Mouse (Mus musculus) hindbrain, embryonic 13.5 days (tissue): Measurements from ENCODE around the gene Mab21l3. TPM values are rescaled to one million over a fixed set of nuclear protein-coding genes. Genes with fewer than 3 reads are reported as not detected.

Source experiments
- ATAC-seq: fragments of 200-750 bp; cut with Nextera tagmentation; 2 replicates; pipeline ENCODE4 v1.8.0; 2017; ENCODE audit warnings: moderate TSS enrichment; ENCODE audit not compliant: low FRiP score
- H3K27ac ChIP-seq: fragments of 300-500 bp; sonication (generic); 2 replicates; pipeline ENCODE4 v1.5.1; 2015; ENCODE audit warnings: inconsistent platforms, mild to moderate bottlenecking, moderate library complexity
- H3K27me3 ChIP-seq: fragments of 300-500 bp; sonication (generic); 2 replicates; pipeline ENCODE4 v1.6.1; 2015; ENCODE audit warnings: mild to moderate bottlenecking, inconsistent platforms
- H3K36me3 ChIP-seq: fragments of 300-500 bp; sonication (generic); 2 replicates; pipeline ENCODE4 v1.6.1; 2015; ENCODE audit warnings: mild to moderate bottlenecking, inconsistent platforms
- H3K4me1 ChIP-seq: fragments of 300-500 bp; sonication (generic); replicated peaks from 2 replicates; pipeline ENCODE4 v1.6.1; 2015; ENCODE audit warnings: inconsistent platforms
- H3K4me2 ChIP-seq: fragments of 300-500 bp; sonication (generic); 2 replicates; pipeline ENCODE4 v1.6.1; 2015; ENCODE audit warnings: inconsistent platforms, mild to moderate bottlenecking, moderate library complexity
- H3K4me3 ChIP-seq: fragments of 300-500 bp; sonication (generic); 2 replicates; pipeline ENCODE4 v1.5.1; 2015; ENCODE audit warnings: mild to moderate bottlenecking, inconsistent platforms
- H3K9ac ChIP-seq: fragments of 300-500 bp; sonication (generic); 2 replicates; pipeline ENCODE4 v1.6.1; 2015; ENCODE audit warnings: mild to moderate bottlenecking, inconsistent platforms
- H3K9me3 ChIP-seq: fragments of 300-500 bp; sonication (generic); 2 replicates; pipeline ENCODE4 v1.6.1; 2016; ENCODE audit warnings: inconsistent platforms
- WGBS: fragments of 180-500 bp; shearing (Covaris S2); methylation state at CpG from one replicate; pipeline ENCODE4 v1.1.7; 2015; 5-methylcytosine and 5-hydroxymethylcytosine counted together
- polyA plus RNA-seq: library from polyadenylated mRNA; unstranded; fragments of >200 nt; fragmentation: Nextera tagmentation; extraction: Ambion mirVana; gene quantifications from 2 replicates; pipeline ENCODE4 v1.2.1, GENCODE M21; 2015

Mab21l3 gene
- polyA plus RNA-seq, 1 experiment from 2014 or later: 0.34 TPM

DNA sequence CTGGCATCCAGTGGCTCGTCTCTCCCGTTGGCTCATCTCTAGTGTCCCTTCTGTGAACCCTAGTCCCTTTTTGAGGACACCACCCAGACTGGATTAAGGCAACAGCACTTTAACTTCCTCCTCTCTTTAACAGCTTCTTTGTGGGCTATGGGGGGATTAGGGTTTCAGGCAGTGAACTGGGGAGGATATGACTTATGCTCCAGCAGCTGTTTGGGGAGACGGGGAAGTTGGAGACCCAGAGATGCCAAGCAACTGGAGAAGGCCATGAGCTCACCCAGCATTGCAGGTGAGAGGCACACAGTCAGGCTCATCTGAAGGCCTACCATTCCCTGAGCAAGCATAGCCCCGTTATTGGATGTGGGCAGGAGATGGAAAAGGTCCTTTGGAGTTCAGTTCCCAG is 36.8 kb downstream of the Mab21l3 start:
- no peak overlapping the region for H3K4me2 ChIP-seq
- no peak overlapping the region for H3K9ac ChIP-seq
- WGBS: 73% methylated on average over 4 of the region's 4 CpGs
- H3K27ac ChIP-seq: no peak overlapping the region
- H3K4me1 ChIP-seq: peaks cover 10% of the 10 kb centered on the region; the same call in 1 of the 2 replicates
- H3K4me3 ChIP-seq: no peak overlapping the region
- H3K9me3 ChIP-seq: no peaks in the 10 kb centered on the region
- no peaks in the 10 kb centered on the region for H3K36me3 ChIP-seq
- 0 out of 2 replicates have a peak, but pooled peaks cover 3% of the 10 kb centered on the region for H3K27me3 ChIP-seq
- no peak for ATAC-seq

DNA sequence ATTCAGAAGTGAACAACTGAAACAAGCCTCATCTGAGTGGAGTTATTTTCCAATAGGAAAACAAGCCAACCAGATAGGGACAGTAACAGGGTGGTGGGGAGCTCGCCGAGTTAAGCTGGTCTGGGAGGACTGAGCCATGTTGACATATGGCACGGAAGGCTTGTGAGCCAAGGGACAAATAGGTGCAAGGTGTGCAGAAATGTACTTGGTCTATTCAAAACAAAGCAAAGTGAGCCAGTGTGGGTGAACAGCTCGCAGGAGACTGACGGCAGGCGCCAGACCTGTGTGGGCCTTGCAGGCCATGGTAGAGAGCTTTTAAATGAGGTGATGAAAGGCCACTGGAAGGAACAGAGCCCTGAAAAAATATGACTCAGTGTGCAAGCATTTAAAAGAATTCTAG is 41.1 kb downstream of the Mab21l3 start:
- H3K27ac ChIP-seq: 0 out of 2 replicates have a peak overlapping the region, but pooled peaks have one; percentile 30
- WGBS: 91% methylated on average over 6 of the region's 6 CpGs
- H3K4me2 ChIP-seq: no peak overlapping the region
- no peaks in the 10 kb centered on the region for H3K36me3 ChIP-seq
- H3K9me3 ChIP-seq: no peaks in the 10 kb centered on the region
- H3K4me3 ChIP-seq: no peak overlapping the region
- peaks cover 37% of the 10 kb centered on the region for H3K4me1 ChIP-seq
- H3K9ac ChIP-seq: 0 out of 2 replicates have a peak overlapping the region, but pooled peaks have one; percentile 9
- H3K27me3 ChIP-seq: 0 out of 2 replicates have a peak, but pooled peaks cover 3% of the 10 kb centered on the region
- no peak for ATAC-seq

DNA sequence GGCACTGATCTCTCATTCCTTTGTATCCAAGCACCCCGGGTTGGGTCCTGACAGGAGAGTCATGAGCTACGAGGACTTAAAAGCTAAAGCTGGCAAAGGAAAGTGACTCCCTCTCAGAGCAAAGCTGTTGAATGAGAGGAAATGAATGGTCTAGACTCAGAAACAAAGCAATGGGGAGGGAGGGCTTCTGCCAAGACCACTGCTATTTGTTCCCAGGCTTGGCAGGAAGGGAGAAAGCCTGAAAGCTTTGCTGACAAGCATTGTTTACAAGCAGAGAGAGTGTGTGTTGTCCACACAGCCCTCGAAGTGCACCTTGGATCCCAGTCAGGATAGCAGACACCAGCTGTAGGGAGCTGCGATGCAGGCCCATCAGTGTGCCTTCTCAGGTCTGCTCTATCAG is 41.8 kb downstream of the Mab21l3 start:
- Histone ChIP-seq H3K36me3 (no peaks in the 10 kb centered on the region), H3K4me3 (no peak overlapping the region), H3K9ac (0 out of 2 replicates have a peak overlapping the region, but pooled peaks have one; percentile 9), H3K27ac (peak overlapping the region; percentile 52; the same call in 1 of the 2 replicates), H3K27me3 (0 out of 2 replicates have a peak, but pooled peaks cover 8% of the 10 kb centered on the region), H3K4me1 (peaks cover 33% of the 10 kb centered on the region), H3K9me3 (no peaks in the 10 kb centered on the region), H3K4me2 (no peak overlapping the region)
- WGBS: 21% methylated on average over 4 of the region's 4 CpGs
- ATAC-seq: peak; percentile 50

DNA sequence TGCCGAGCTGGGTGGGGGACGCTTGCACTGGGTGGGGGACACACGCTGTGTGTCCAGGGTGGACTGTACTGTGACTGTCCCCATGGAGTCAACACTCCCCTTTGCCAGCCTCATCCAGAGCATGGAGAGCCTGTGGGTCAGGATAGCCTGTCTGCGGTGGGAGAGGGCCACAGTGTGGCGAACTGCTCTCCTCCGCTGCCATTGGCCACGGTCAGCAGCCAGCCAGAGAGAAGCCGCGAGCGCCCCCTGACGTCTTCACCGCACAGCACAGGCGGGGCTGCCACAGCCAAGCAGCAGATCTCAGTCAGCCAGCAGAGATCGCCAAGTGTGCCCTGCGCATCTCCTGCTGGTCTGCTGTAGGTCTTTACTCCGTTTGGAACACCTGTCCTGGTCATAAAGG is 42.6 kb downstream of the Mab21l3 start:
- 7% methylated on average over 16 of the region's 16 CpGs for WGBS
- peaks cover 37% of the 10 kb centered on the region for H3K4me1 ChIP-seq

DNA sequence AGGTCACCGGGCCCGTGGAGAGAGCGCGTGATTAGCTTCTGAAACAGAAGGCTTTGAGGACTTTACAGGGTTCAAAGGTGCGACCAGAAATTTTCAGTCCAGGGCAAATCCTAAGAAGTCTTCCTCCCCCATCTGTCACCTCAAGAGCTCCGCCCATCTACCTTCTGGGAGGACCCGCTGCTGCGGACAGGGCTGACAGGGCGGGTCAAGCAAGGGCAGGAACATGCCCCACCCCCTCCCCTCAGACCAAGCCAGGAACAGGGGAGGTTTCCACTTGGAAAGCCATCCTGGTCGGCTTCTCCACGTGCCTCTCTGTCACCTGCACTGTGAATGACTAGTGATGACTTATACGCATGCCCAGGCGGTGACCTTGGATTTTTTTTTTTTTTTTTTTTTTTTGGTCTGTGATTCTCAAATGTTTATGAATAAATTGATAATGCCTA is 43.2 kb downstream of the Mab21l3 start:
- Histone ChIP-seq H3K9me3 (no peaks in the 10 kb centered on the region), H3K9ac (no peak overlapping the region), H3K4me3 (no peak overlapping the region), H3K4me1 (peaks cover 37% of the 10 kb centered on the region), H3K36me3 (no peaks in the 10 kb centered on the region), H3K4me2 (no peak overlapping the region), H3K27me3 (0 out of 2 replicates have a peak, but pooled peaks cover 5% of the 10 kb centered on the region), H3K27ac (0 out of 2 replicates have a peak overlapping the region, but pooled peaks have one; percentile 30)
- ATAC-seq: peak; percentile 14; the same call in 1 of the 2 replicates
- 19% methylated on average over 13 of the region's 13 CpGs for WGBS

More for the DNA sequence above, 42.6 kb downstream of the Mab21l3 start:
- no peak overlapping the region for H3K9ac ChIP-seq
- ATAC-seq: peak; percentile 85
- peak overlapping the region; percentile 21; the same call in 1 of the 2 replicates for H3K4me2 ChIP-seq
- H3K36me3 ChIP-seq: no peaks in the 10 kb centered on the region
- no peak overlapping the region for H3K4me3 ChIP-seq
- H3K27ac ChIP-seq: peak overlapping the region; percentile 52; the same call in 1 of the 2 replicates
- no peaks in the 10 kb centered on the region for H3K9me3 ChIP-seq
- H3K27me3 ChIP-seq: 0 out of 2 replicates have a peak, but pooled peaks cover 8% of the 10 kb centered on the region

DNA sequence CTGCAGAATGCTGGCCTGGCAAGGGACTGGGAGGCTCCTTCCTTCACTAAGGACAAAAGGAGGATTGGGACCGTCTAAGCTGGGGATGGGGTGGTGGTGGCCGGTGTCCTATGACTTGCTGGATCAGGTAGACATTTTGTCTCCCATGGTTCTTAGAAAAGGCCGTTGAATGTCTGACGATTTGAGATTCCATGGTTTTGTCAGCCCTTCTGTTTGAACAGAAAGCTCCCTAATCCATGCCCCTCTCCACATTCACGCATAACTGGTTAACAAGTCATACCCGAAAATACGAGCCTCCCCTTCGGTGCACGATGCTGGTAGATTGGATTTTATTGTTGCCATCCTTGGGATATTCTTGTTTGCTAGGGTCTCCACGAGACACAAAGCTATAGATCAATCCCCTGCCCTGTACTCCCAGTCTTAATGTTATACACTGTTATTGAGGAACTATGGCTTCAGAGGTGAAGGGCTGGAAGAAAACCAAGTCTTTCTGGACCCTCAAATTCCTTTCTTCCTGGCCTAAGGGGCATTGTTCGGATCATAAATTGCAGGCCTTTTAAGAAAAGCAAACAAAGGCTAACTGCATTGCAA is 43.7 kb downstream of the Mab21l3 start:
- no peak for ATAC-seq

DNA sequence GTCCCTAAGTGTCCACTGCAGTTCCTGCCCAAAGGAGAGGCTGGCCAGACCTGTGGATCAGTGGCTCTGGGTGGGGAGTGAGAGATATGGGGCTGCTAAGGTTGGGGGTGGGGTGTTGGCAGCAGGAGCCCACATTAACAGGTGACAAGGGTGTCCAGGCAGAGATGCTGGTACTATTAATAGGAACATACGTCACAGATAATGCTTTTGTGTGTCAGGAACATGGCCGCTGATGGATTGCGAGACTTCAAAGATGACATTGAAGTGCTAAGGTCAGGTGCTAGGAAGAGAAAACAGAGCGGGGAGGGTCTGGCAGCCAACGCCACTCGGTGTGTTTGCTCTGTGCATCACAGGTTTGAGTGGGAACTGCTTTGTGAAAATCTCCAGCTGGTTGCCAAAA is 44.4 kb downstream of the Mab21l3 start:
- whole genome bisulfite sequencing: 52% methylated on average over 6 of the region's 6 CpGs
- Histone ChIP-seq H3K4me2 (no peak overlapping the region), H3K4me1 (peaks cover 37% of the 10 kb centered on the region), H3K9me3 (no peaks in the 10 kb centered on the region), H3K9ac (no peak overlapping the region), H3K27me3 (0 out of 2 replicates have a peak, but pooled peaks cover 5% of the 10 kb centered on the region), H3K27ac (no peak overlapping the region), H3K36me3 (no peaks in the 10 kb centered on the region), H3K4me3 (no peak overlapping the region)
- ATAC-seq: no peak

More for the DNA sequence above, 43.7 kb downstream of the Mab21l3 start:
- no peak overlapping the region for H3K4me3 ChIP-seq
- no peaks in the 10 kb centered on the region for H3K9me3 ChIP-seq
- no peaks in the 10 kb centered on the region for H3K36me3 ChIP-seq
- H3K27ac ChIP-seq: no peak overlapping the region
- 59% methylated on average over 11 of the region's 11 CpGs for WGBS
- H3K27me3 ChIP-seq: 0 out of 2 replicates have a peak, but pooled peaks cover 5% of the 10 kb centered on the region
- no peak overlapping the region for H3K9ac ChIP-seq
- H3K4me1 ChIP-seq: peaks cover 37% of the 10 kb centered on the region
- no peak overlapping the region for H3K4me2 ChIP-seq

DNA sequence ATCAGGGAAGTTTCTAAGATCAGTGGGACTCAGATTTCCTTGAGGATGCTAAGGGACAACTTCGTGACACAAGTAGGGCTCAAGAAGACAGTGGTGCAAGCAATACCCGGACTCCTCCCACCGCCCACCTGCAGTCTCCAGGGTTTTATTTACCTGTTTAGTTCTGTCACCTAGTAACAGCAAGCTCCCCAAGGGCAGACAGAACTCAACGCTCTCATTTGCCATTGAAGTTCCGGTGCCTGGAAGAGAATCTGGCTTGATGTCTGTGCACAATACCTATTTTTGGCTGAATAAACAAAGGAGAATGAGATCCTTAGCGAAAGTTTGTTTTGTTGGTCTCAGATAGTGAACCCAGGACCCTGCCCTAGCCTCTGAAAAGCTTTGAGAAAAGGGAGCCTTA is 45.0 kb downstream of the Mab21l3 start:
- Histone ChIP-seq H3K4me2 (no peak overlapping the region), H3K36me3 (no peaks in the 10 kb centered on the region), H3K27ac (no peak overlapping the region), H3K4me1 (peaks cover 41% of the 10 kb centered on the region), H3K9me3 (no peaks in the 10 kb centered on the region), H3K4me3 (no peak overlapping the region), H3K27me3 (0 out of 2 replicates have a peak, but pooled peaks cover 5% of the 10 kb centered on the region), H3K9ac (no peak overlapping the region)
- no peak for ATAC-seq
- 80% methylated on average over 6 of the region's 6 CpGs for WGBS

DNA sequence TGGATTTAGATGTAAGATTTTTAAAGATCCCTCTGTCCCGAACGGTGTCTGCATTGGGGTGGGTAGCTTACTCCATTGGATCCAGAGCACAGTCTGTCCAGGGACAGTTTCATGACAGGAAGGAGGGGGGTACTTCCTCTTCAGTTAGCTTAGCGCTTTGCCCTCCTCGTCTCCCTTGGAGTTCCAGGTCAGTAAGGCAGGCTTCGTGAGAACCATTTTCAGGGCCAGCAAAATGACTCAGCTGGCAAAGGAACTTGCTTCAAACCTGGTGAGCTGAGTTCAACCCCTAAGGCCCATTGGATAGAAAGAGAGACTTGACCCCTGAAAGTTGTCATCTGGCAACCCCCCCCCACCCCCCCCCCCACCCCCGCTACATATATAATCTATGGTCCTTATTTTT is 46.0 kb downstream of the Mab21l3 start:
- no peak overlapping the region for H3K4me3 ChIP-seq
- ATAC-seq: no peak
- 0 out of 2 replicates have a peak, but pooled peaks cover 5% of the 10 kb centered on the region for H3K27me3 ChIP-seq
- WGBS: 86% methylated on average over 6 of the region's 6 CpGs
- H3K36me3 ChIP-seq: no peaks in the 10 kb centered on the region
- H3K4me1 ChIP-seq: peaks cover 48% of the 10 kb centered on the region
- no peak overlapping the region for H3K9ac ChIP-seq
- no peak overlapping the region for H3K27ac ChIP-seq
- H3K4me2 ChIP-seq: no peak overlapping the region
- no peaks in the 10 kb centered on the region for H3K9me3 ChIP-seq

DNA sequence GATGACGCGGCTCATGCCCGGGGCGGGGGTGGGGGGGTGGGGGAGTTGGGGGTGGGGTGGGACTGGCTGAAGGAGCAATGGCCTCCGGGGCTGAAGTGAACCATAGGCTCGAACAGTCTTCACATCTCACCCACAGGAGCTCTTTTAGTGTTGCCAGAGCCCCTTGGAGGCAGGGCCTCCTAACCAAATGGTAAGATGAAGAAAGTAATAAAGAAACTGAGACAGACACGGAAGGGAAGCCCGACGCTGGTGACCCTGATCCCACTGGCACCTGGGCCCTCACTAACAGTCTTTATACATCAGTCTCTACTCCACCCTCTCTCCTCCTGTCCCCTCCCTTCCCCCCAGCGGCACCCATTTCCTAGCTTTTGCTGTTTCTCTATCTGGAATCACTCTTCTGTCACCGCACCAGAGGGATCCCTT is 48.2 kb downstream of the Mab21l3 start:
- Histone ChIP-seq H3K4me1 (peaks cover 49% of the 10 kb centered on the region), H3K36me3 (no peaks in the 10 kb centered on the region), H3K9me3 (no peaks in the 10 kb centered on the region), H3K9ac (no peak overlapping the region), H3K27me3 (0 out of 2 replicates have a peak, but pooled peaks cover 5% of the 10 kb centered on the region), H3K27ac (no peak overlapping the region), H3K4me2 (no peak overlapping the region), H3K4me3 (no peak overlapping the region)
- 89% methylated on average over 11 of the region's 11 CpGs for WGBS
- ATAC-seq: no peak

DNA sequence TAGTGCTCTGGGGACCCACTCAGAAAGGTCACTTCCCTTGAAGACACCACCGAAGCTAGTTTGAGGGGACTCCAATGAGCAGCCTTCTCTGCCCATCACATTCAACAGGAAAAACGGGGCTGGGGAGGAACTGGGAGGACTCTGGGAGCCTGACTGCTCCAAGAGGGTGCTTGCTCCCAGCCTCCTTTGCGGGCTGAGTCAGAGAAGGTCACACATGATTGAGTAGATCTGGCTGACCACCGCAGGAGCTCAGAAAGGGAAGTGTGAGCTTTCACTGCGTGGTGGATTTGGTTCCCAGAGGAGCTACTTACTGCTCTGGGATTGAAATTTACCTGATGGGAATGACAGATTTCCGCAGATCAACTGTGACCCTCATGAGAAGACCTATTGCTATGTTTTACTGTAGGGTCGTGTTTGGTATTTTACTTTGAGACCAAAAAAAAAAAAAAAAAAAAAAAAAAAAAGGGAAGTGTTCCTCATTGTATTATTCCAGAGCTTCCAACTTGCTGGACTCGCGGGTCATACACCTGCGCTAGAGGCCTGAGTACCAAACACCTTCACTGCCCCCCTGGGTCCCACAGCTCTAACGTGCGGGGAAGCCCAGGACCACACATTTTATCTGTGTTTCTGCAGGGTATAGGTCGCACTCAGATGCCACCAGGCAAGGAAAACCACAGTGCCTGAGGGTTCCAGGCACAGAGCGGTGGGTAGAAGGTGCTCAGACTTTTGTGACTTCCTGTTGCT is 48.7 kb downstream of the Mab21l3 start:
- no peak for ATAC-seq
- no peak overlapping the region for H3K4me3 ChIP-seq
- no peaks in the 10 kb centered on the region for H3K36me3 ChIP-seq
- WGBS: 75% methylated on average over 14 of the region's 14 CpGs
- H3K27ac ChIP-seq: no peak overlapping the region
- H3K9me3 ChIP-seq: no peaks in the 10 kb centered on the region
- no peak overlapping the region for H3K4me2 ChIP-seq
- 0 out of 2 replicates have a peak, but pooled peaks cover 5% of the 10 kb centered on the region for H3K27me3 ChIP-seq
- H3K4me1 ChIP-seq: peaks cover 49% of the 10 kb centered on the region
- no peak overlapping the region for H3K9ac ChIP-seq
